Mouse (Mus musculus): ENCODE measurements around the gene Bglap3. TPM values are rescaled to one million over a fixed set of nuclear protein-coding genes. Genes with fewer than 3 reads are reported as not detected.
A peak's percentile ranks its signal among the peaks of the same experiment; 100 is the strongest.
"Not testable (repeated sequence)": the region's sequence is repeated elsewhere in the genome, so short reads cannot be mapped to it uniquely, and the experiment has no call there.

Bglap3 gene
- total RNA-seq, 2 experiments from 2014 or later, result 0.27 TPM; not detected in 1

- DNase-seq (ENCODE audit: low spot score in 2 of 2), result not testable (repeated sequence)
These were observed 6.1 kb upstream of the Bglap3 start, which contains the start of gene Bglap2 for GRCm38 (mm10) chr3:88378599-88378998. Bglap2 (minus strand) TSS chr3:88378699.

DNA sequence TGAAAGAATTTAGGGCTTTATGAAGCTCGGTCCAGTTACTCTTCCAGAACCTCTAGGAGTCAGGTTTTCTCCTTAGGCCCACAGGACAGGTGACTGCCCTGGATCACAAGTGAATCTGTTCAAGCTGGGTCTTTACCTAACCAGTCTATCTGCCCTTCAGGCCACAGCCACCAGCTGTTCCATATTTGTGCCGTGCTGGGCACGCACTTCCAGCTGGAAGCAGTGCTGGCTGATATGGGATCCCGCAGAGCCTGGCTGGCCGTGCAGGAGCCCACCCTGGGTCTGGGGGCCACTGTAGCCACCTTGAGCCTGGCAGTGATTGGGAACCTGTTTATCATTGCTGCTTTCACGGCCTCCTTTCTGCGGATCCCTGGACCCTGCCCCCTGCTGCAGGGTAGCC is 4.1 kb upstream of the Bglap3 start:
- DNase-seq (ENCODE audit: low spot score in 2 of 2), result not testable (repeated sequence)

- DNase-seq (ENCODE audit: low spot score in 2 of 2), result not testable (repeated sequence)
These were observed 3.4 kb upstream of the Bglap3 start for GRCm38 (mm10) chr3:88375750-88376626.

- not testable (repeated sequence) for DNase-seq (ENCODE audit: low spot score in 2 of 2)
These were observed 4.0 kb downstream of the Bglap3 start for GRCm38 (mm10) chr3:88368511-88368910.

DNA sequence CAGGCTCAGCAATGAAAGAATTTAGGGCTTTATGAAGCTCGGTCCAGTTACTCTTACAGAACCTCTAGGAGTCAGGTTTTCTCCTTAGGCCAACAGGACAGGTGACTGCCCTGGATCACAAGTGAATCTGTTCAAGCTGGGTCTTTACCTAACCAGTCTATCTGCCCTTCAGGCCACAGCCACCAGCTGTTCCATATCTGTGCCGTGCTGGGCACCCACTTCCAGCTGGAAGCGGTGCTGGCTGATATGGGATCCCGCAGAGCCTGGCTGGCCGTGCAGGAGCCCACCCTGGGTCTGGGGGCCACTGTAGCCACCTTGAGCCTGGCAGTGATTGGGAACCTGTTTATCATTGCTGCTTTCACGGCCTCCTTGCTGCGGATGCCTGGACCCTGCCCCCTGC is 5.0 kb downstream of the Bglap3 start:
- DNase-seq (ENCODE audit: low spot score in 2 of 2), result not testable (repeated sequence)

DNA sequence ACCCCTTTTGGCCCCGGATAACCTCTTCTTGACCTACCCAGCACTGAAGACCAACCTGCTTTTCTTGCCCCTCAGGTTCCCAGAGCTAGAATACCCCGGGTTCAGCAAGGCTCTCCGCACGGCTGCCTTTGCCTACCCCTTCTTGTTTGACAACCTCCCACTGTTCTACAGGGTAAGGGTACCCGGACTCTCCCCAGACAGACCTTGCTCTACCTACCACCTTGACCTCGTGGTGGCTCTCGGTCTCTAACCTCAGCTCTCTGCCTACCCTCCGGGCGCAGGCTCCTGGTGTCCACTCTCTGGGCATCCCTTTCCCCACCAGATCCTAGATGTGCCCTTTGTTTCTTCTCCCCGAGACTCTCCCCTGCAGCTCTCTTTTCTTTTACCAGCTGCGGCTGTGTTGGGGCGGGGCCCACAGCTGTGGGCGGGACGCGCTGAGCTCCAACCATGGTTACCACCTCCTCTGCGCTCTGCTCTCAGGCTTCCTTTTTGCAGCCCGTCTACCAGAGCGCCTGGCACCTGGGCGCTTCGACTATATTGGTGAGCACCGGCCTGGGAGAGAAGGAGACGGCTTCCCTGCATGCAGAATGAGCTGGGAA is 5.6 kb downstream of the Bglap3 start:
- DNase-seq (ENCODE audit: low spot score in 2 of 2), result not testable (repeated sequence)

DNA sequence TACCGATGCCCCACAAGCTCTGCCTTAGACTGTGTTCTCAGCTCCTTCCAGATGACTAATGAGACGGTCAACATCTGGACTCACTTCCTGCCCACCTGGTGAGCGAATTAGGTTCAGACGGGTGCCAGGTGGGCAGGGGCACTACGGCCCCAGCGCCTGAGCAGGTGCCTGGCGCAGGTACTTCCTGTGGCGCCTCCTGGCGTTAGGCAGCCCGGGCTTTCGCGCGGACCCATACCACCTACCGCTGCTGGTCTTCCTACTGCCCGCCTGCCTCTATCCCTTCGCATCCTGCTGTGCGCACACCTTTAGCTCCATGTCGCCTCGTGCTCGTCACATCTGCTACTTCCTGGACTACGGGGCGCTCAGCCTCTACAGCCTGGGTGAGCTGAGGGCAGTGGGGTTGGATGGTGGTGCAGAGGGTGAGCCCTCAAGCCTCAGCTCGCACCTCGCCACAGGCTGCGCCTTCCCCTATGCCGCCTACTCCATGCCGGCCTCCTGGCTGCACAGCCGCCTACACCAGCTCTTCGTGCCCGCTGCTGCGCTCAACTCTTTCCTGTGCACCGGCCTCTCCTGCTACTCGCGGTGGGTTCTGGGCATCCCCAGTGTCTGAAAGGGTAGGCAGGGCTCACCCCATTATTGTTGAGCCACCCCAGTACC is 6.7 kb downstream of the Bglap3 start:
- DNase-seq (ENCODE audit: low spot score in 2 of 2), result no peak

DNA sequence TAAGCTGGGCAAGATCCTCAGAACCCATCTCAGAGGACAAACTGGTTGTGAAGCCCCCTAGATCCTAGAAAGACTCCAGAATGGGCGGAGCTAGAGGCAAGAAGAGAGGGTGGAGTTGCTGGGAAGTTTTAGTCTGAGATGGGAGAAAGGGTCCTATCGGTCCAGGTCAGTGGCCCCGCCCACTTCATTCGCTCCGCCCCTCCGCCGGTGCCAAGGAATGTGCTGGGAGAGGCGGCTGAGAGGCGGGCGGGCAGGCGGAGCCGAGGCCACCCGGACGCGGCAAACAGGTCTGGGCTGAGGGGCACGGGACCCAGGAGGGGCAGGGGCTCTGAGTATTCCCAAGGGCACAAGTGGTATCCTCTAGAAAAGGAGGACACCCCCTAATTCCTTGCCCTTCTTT is 8.2 kb downstream of the Bglap3 start, which contains the start of gene Paqr6:
TSS of gene Paqr6 (plus strand) at position 248 of the 400 bp plus-strand sequence.
- peak; percentile 52 to 70 for DNase-seq (ENCODE audit: low spot score in 2 of 2)

- no peak for DNase-seq (ENCODE audit: low spot score in 2 of 2)
These were observed 8.8 kb downstream of the Bglap3 start for GRCm38 (mm10) chr3:88363700-88364099.

DNA sequence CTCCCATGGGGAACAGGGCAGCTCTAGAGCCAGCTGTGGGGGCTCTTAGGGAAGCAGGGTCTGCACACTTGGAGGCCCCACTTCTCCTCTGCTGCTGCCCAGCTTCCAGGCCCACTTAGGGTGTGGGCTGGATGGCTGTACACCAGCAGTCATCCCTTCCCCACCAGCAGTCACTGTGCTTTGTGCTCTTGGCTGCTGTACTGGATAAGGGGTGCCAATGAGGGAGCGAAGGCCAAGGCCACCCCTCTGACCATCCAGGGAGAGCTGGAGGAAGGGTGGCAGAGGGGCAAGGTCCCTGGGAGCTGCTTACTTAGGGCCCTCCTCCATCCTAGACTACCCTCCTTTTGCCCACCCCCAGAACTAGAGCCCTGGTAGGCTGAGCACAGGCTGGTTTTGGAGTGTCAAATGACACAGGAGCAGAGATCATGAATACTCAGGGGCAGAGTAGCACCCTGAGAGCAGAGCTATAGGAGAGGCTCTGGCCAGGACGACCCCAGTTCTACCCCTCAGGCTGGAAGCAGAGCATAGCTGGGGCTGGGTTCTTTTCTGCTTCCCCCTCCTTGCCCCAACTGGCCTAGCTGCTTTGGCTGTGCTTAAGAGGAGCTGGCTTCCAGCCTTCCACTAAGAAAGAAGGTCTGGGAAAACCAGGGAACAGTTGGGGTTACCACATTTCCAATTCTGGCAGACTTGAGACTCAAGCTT is 10.8 kb downstream of the Bglap3 start:
- no peak for DNase-seq (ENCODE audit: low spot score in 2 of 2)

- DNase-seq (ENCODE audit: low spot score in 2 of 2), result no peak
These were observed 11.4 kb downstream of the Bglap3 start for GRCm38 (mm10) chr3:88361096-88361495.

- no peak for DNase-seq (ENCODE audit: low spot score in 2 of 2)
These were observed 12.6 kb downstream of the Bglap3 start for GRCm38 (mm10) chr3:88359989-88360388.

- no peak for DNase-seq (ENCODE audit: low spot score in 2 of 2)
These were observed 13.0 kb downstream of the Bglap3 start for GRCm38 (mm10) chr3:88359584-88359983.

- DNase-seq (ENCODE audit: low spot score in 2 of 2), result no peak
These were observed 18.0 kb downstream of the Bglap3 start for GRCm38 (mm10) chr3:88354396-88355165.

DNA sequence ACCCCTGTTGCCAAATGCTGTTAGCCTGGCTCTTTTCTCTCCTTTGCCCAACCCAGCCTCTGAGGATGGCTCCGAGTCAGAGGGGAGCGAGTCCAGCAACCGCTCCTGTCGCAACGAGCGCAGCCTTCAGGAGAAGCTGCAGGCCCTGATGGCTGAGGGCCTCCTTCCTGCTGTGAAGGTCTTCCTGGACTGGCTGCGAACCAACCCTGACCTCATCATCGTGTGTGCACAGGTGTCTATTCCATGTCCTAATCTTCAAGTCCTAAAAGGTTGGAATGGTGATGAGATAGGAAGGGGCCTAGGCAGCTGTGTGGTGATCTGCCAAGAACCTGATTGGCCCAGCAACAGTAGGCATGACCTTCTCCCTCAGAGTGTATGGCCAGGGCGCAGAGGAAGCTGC is 19.6 kb downstream of the Bglap3 start:
- DNase-seq (ENCODE audit: low spot score in 2 of 2), result no peak

DNA sequence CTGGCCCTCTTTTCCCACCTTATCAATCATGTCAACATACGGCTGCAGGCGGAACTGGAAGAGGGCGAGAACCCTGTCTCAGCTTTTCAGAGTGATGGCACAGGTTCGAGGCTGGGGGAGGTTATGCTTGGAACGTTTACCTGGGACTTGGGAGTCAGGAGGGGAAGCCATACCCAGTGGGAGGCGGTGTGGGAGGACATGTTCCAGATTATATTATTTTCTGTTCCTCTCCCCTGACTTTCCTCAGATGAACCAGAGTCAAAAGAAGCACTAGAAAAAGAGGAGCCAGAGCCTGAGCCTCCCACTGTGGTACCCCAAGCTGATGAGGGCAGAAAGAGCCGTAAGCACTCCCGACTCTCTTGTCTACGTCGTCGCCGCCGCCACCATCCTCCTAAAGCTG is 21.8 kb downstream of the Bglap3 start:
- no peak for DNase-seq (ENCODE audit: low spot score in 2 of 2)

DNA sequence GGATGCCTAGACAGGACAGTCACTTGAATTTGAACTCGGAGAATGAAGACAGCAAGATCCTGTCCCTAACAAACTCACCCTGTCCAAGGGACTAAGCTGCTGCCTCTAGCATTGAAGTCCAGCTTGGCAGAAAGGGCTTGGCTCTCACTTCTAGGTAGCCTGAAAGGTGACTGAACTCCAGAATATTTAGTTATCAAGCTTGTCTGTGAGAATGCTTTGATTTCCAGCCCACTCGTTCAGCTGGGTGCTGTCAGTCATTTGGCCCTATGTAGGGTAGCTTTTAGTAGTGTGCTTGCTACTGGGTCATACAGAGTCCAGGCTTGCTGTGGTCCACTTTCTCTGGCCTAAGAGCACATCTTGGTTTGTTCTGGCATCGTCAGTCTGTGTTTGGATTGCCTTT is 33.5 kb downstream of the Bglap3 start:
- no peak for DNase-seq (ENCODE audit: low spot score in 2 of 2)

- no peak for DNase-seq (ENCODE audit: low spot score in 2 of 2)
These were observed 34.2 kb downstream of the Bglap3 start for GRCm38 (mm10) chr3:88338316-88338715.

DNA sequence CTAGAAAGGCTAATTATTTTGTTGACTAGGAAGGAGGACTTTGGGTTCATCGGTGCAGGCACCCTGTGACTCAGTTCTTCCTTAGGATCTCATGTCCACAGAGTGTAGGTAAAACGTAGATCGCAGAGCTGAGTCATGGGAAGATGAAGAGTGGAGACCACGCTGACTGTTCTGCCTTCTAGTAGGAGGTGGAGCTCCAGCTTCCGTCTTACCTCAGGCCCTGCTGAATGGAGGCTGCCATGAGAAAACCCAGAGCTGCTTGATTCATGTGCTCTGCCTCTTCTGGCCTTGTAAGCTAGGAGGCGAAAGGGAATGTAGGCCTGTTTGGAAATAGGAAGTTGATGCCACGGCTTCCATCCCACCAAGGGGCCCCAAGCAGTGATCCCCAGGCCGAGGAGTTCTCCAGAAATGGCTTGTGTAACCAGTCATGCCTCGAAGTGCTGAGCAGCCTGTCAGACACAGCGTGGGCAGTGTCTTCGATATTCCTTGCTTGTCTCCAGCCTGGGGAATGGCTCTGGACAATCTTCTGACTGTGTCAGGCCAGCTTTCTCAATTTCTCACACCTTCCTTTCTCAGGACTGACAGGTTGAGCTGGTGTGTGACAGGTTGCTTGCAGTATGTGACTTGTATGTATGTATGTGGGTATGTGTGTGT is 35.0 kb downstream of the Bglap3 start:
- DNase-seq (ENCODE audit: low spot score in 2 of 2), result no peak

Data from gastrocnemius, postnatal 4 days (tissue).